Mouse (Mus musculus) cerebellum, adult 2 months (tissue): ENCODE results near the gene Ksr2. TPM values are rescaled to one million over a fixed set of nuclear protein-coding genes. Genes with fewer than 3 reads are reported as not detected.

Source experiments
- DNase-seq, 2 experiments: peaks; one replicate each; pipeline ENCODE4 v3.0.0; 2021
- H3K27ac ChIP-seq: fragments of 200-500 bp; 2 replicates; pipeline ENCODE4 v1.5.1; 2012; ENCODE audit warnings: low read length, control low read depth, inconsistent platforms; ENCODE audit not compliant: insufficient read depth
- H3K27me3 ChIP-seq: fragments of 200-500 bp; 2 replicates; pipeline ENCODE4 v1.6.1; 2012; ENCODE audit warnings: inconsistent platforms, mild to moderate bottlenecking, low read length, moderate library complexity; ENCODE audit not compliant: control insufficient read depth, insufficient read depth
- H3K4me1 ChIP-seq: fragments of 200-500 bp; 2 replicates; pipeline ENCODE4 v1.6.1; 2011; ENCODE audit warnings: low read length; ENCODE audit not compliant: control insufficient read depth, insufficient read depth
- H3K4me3 ChIP-seq: fragments of 200-500 bp; replicated peaks from 2 replicates; pipeline ENCODE3; 2011; ENCODE audit warnings: mild to moderate bottlenecking, low read depth, low read length, control low read depth; ENCODE audit not compliant: insufficient read depth
- CTCF ChIP-seq: fragments of 200-500 bp; IDR thresholded peaks from 2 replicates; pipeline ENCODE4 v1.5.1; 2011; ENCODE audit warnings: low read depth, mild to moderate bottlenecking, control low read depth, low read length, moderate library complexity, borderline replicate concordance; ENCODE audit not compliant: insufficient read depth
- POLR2A ChIP-seq: fragments of 200-500 bp; IDR thresholded peaks from 2 replicates; pipeline ENCODE4 v1.6.1; 2011; ENCODE audit warnings: low read length, control low read depth, borderline replicate concordance; ENCODE audit not compliant: insufficient read depth
- WGBS: fragments of 180-500 bp; shearing (Covaris S2); methylation state at CpG from one replicate; pipeline ENCODE4 v1.1.7; 2018; 5-methylcytosine and 5-hydroxymethylcytosine counted together
- polyA plus RNA-seq: library from polyadenylated mRNA; depleted of rRNA; stranded (reverse); fragments of >200 nt; gene quantifications from 2 replicates; pipeline ENCODE4 v1.2.3, GENCODE M21; 2012

The Ksr2 gene
- polyA plus RNA-seq, 1 experiment: 12.1 TPM

DNA sequence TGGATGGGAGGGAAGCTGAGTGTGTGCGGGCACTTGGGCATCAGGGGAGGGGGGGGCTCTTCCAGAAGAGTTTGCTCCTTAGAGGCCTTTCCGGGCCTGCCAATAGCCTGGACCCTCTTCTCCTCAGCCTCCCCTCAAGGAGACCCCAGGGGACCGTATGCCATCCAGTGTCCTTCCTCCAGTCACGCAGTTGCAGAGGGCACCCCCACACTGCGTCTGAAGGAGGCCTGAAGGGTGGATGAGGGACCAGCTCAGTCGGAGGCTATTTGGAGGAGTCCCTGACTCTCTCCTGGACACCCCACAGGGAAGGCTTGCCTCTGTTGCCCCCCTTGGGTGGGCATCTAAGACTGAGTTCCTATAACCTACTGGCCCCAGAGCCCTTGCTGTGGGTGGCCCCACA lies 367.4 kb downstream of the Ksr2 start:
- Histone ChIP-seq H3K4me3 (no peak overlapping the region), H3K4me1 (peaks cover 2% of the 10 kb centered on the region; the same call in 1 of the 2 replicates), H3K27me3 (no peaks in the 10 kb centered on the region), H3K27ac (no peak overlapping the region)
- TF ChIP-seq POLR2A (no peak), CTCF (no peak)
- WGBS: 71% methylated on average over 6 of the region's 6 CpGs
- no peak for DNase-seq

DNA sequence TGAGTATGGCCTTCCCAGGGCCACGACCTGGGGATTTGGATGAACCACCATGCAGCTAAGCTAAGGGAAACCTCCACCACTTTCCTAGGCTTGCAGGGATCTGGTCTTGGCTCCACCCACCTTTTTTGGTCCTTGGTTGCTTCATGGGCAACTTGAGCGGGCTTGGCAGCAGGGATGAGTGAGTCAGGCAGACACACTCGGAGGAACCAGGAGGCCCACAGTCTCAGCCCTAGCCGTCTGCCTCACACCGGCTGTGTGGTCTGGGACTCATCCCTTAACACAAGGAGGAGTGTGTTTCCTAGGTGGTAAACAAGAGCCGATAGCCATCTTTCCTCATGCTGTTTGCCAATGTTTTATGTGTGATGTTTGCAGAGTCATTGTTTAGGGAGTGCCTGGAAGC lies 376.3 kb downstream of the Ksr2 start:
- no peak for DNase-seq
- Histone ChIP-seq H3K4me1 (no peaks in the 10 kb centered on the region), H3K4me3 (no peak overlapping the region), H3K27ac (no peak overlapping the region), H3K27me3 (no peaks in the 10 kb centered on the region)
- TF ChIP-seq POLR2A: no peak
- no peak for TF ChIP-seq CTCF
- 57% methylated on average over 6 of the region's 6 CpGs for WGBS

DNA sequence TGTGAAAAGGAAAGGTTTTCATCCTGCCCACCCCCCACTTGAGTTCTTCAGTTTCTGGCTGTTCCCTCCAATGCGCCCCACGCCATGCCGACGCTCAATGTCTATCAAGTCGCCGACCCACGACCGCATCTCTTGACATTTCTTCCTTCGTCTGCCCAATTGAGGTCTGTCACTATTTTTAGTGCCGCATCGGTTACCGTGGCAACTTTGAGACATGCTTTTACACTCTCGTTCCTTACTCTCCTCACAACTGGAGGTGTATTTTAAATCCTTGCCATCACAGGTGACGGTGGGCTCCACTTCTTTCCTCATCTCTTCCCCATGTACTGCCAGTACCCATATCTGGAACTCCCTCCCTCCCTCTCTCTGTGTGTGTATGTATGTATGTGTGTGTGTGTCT lies 378.1 kb downstream of the Ksr2 start:
- Histone ChIP-seq H3K4me3 (no peak overlapping the region), H3K27me3 (no peaks in the 10 kb centered on the region), H3K27ac (no peak overlapping the region), H3K4me1 (no peaks in the 10 kb centered on the region)
- no peak for DNase-seq
- no peak for TF ChIP-seq POLR2A
- no peak for TF ChIP-seq CTCF
- WGBS: 46% methylated on average over 14 of the region's 14 CpGs

DNA sequence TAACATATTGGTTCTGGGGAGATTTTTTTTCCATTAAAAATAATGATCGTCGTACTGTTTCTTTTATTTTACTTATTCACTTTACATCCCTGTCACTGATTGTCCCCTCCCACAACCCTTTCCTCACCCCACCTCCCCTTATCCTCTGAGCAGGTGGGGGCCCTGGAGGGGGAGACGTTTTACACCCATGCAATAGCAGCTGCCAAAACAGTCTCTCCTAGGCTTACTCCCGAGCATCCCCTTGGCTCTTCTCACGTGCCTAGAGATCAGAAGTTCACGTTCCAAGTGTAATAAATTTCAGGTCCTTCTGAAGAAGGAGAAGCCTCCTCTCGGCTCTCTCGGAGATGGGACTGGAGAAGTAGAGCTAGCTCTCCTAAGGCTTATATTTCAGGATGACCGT lies 387.0 kb downstream of the Ksr2 start:
- H3K27ac ChIP-seq: no peak overlapping the region
- no peak for DNase-seq
- no peak overlapping the region for H3K4me3 ChIP-seq
- WGBS: 86% methylated on average over 9 of the region's 9 CpGs
- no peaks in the 10 kb centered on the region for H3K4me1 ChIP-seq
- no peaks in the 10 kb centered on the region for H3K27me3 ChIP-seq
- TF ChIP-seq CTCF: no peak
- no peak for TF ChIP-seq POLR2A

DNA sequence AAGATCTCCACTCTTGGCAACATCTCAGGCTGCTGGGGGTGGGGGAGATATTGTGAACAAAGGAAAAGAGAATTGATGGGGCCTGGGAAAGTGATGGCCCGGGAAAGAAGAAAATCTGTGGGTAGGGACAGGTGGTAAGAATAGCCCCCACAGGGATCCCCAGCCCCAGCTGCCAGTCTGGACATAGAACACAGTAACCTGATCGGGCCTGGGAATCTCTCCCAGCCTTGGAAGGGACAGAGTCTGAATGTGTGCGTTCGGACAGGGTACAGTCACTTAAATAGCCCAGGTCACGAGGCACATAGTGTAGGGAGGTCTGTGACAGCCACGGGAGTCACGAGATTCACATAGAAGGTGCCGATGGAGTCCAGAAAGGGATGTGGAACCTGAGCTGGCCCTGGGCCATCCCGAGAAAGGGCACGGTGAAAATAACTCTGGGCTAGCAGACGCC lies 388.3 kb downstream of the Ksr2 start:
- TF ChIP-seq CTCF (no peak), POLR2A (no peak)
- WGBS: 19% methylated on average over 11 of the region's 11 CpGs
- Histone ChIP-seq H3K27me3 (no peaks in the 10 kb centered on the region), H3K4me1 (no peaks in the 10 kb centered on the region), H3K27ac (no peak overlapping the region), H3K4me3 (no peak overlapping the region)
- DNase-seq: peak; percentile 30 to 33

DNA sequence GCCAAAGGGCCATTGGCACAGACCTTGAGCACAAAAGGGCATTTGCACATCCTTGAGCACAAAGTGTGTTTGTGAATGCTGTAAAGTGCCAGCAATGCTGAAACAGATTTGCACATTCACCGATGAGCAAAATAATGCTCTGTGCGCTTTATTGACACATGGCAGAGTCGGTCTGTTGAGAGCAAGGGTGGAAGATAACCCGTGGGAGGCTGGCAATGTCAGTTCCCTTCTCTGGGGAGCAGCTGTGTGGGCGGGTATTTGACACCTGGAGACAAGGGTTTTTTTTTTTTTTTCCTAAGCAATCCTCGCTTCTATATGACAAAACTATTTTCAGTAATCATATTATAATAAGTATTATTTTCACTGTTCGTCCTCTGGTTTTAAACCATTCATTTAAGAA lies 389.8 kb downstream of the Ksr2 start:
- 58% methylated on average over 7 of the region's 7 CpGs for WGBS
- no peak for DNase-seq
- TF ChIP-seq CTCF (no peak), POLR2A (no peak)
- Histone ChIP-seq H3K27ac (no peak overlapping the region), H3K4me1 (no peaks in the 10 kb centered on the region), H3K27me3 (no peaks in the 10 kb centered on the region), H3K4me3 (no peak overlapping the region)

DNA sequence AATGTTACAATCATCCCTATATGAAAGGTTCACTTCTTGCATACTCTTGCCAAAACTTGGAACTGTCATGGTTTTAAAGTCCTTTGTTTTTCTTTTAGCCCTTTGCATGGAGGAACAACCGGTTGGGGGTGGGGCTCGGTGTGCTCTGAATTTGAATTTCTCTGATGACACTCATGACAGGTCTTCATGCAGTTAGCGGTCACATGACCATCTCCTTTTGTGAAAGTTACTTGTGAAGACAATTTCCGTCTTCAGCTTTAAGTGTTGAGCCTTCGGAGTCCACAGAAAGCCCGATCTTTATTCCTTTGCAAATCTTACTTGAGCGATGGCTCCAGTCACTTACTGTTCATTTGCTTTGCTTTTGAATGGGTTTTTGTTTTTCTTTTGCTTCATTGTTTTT lies 397.1 kb downstream of the Ksr2 start:
- no peak for DNase-seq
- no peaks in the 10 kb centered on the region for H3K4me1 ChIP-seq
- 79% methylated on average over 7 of the region's 7 CpGs for WGBS

DNA sequence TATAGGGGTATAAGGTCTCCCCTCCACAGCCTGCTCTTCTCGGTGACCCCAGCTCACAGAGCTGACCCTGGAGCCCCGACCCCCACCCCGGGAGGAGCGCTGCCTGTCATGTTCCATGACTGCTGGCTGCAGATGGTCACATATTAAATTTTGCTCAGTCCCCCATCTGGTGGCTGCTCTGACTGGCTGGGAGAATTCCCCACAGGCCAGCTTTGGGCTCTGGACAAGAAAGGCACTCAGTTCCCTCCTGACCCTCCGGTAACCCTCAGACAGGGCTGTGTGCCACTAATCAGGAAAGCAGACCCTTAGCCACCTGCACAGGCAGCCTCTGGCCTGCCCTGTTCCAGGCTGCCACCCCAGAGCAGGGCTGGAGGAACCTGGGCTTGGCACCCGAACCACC lies 405.0 kb downstream of the Ksr2 start:
- no peaks in the 10 kb centered on the region for H3K27me3 ChIP-seq
- no peaks in the 10 kb centered on the region for H3K4me1 ChIP-seq
- TF ChIP-seq POLR2A (no peak), CTCF (no peak)
- 38% methylated on average over 6 of the region's 6 CpGs for WGBS
- no peak for DNase-seq
- no peak overlapping the region for H3K4me3 ChIP-seq
- no peak overlapping the region for H3K27ac ChIP-seq

More for the DNA sequence above, 397.1 kb downstream of the Ksr2 start:
- TF ChIP-seq CTCF: no peak
- no peak for TF ChIP-seq POLR2A
- no peak overlapping the region for H3K4me3 ChIP-seq
- H3K27ac ChIP-seq: no peak overlapping the region
- no peaks in the 10 kb centered on the region for H3K27me3 ChIP-seq
